Mouse (Mus musculus) C2C12 (cell line): Measurements from ENCODE around the gene Nlgn1. TPM values are rescaled to one million over a fixed set of nuclear protein-coding genes. Genes with fewer than 3 reads are reported as not detected.

Experiments used
- H3K27me3 ChIP-seq: one replicate; pipeline ENCODE4 v1.6.1; 2011; ENCODE audit not compliant: control insufficient read depth, insufficient read depth, insufficient read length
- H3K36me3 ChIP-seq: one replicate; pipeline ENCODE4 v1.6.1; 2011; ENCODE audit not compliant: control insufficient read depth, insufficient read depth
- H3K4me3 ChIP-seq: one replicate; pipeline ENCODE4 v1.5.1; 2011; ENCODE audit warnings: mild to moderate bottlenecking, control low read depth; ENCODE audit not compliant: poor library complexity, insufficient read depth, severe bottlenecking
- H3K79me2 ChIP-seq: one replicate; pipeline ENCODE4 v1.6.1; 2011; ENCODE audit not compliant: control insufficient read depth, insufficient read depth
- H3K79me3 ChIP-seq: one replicate; pipeline ENCODE4 v1.6.1; 2011; ENCODE audit warnings: low read depth, control low read depth
- H3ac ChIP-seq: one replicate; pipeline ENCODE3; 2011; ENCODE audit warnings: low read depth; ENCODE audit not compliant: control insufficient read depth, insufficient read length
- CEBPB ChIP-seq: IDR thresholded peaks from one replicate; pipeline ENCODE4 v1.6.1; 2011; ENCODE audit warnings: low read depth, mild to moderate bottlenecking, control low read depth, moderate library complexity
- CTCF ChIP-seq: IDR thresholded peaks from one replicate; pipeline ENCODE4 v1.5.1; 2011; ENCODE audit not compliant: control insufficient read depth, insufficient read depth, insufficient read length
- FOSL1 ChIP-seq: IDR thresholded peaks from one replicate; pipeline ENCODE4 v1.8.0; 2011; ENCODE audit warnings: mild to moderate bottlenecking, low read length; ENCODE audit not compliant: poor library complexity, insufficient read depth, severe bottlenecking
- MAX ChIP-seq: IDR thresholded peaks from one replicate; pipeline ENCODE4 v1.6.1; 2011; ENCODE audit warnings: mild to moderate bottlenecking, control low read depth
- MYOD1 ChIP-seq: IDR thresholded peaks from one replicate; pipeline ENCODE4 v1.6.1; 2011; ENCODE audit warnings: low read depth; ENCODE audit not compliant: control insufficient read depth, insufficient read length
- MYOG ChIP-seq: IDR thresholded peaks from one replicate; pipeline ENCODE4 v1.6.1; 2011; ENCODE audit not compliant: control insufficient read depth, insufficient read length; ENCODE audit errors: extremely low read depth
- USF1 ChIP-seq: IDR thresholded peaks from one replicate; pipeline ENCODE4 v1.6.1; 2011; ENCODE audit warnings: low read depth, mild to moderate bottlenecking, control low read depth, moderate library complexity
- polyA plus RNA-seq: library from polyadenylated mRNA; unstranded; fragments of >200 nt; fragmentation: generic; extraction: Trizol; gene quantifications from one replicate; pipeline ENCODE4 v1.2.1, GENCODE M21; 2012; ENCODE audit warnings: missing spikeins

The Nlgn1 gene
- polyA plus RNA-seq, 1 experiment = not detected

DNA sequence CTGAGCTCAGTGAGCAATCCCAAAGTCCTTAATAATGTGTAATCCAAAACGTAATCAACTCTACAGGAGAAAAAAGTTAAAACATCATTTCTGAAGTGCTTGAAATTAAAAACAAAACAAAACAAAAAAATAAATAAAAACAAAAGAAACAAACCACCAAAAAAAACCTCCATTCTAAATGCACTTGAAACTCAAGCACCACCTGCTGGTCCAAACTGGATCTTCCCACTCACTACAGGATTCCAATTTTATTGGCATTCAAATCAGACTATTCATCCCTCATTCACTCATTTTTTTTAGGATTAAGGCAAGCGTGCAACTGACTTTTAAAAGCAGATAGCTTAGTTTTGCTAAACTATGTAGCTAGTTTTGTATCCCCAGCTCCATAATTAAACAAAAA lies 329.9 kb downstream of the Nlgn1 start:
- no peaks in the 10 kb centered on the region for H3K79me3 ChIP-seq
- no peaks in the 10 kb centered on the region for H3K79me2 ChIP-seq
- TF ChIP-seq CEBPB (no peak), USF1 (no peak), MYOD1 (no peak), MAX (no peak), CTCF (no peak), MYOG (no peak), FOSL1 (no peak)
- H3K36me3 ChIP-seq = no peaks in the 10 kb centered on the region
- H3ac ChIP-seq = no peak overlapping the region
- H3K4me3 ChIP-seq = no peak overlapping the region
- no peaks in the 10 kb centered on the region for H3K27me3 ChIP-seq

DNA sequence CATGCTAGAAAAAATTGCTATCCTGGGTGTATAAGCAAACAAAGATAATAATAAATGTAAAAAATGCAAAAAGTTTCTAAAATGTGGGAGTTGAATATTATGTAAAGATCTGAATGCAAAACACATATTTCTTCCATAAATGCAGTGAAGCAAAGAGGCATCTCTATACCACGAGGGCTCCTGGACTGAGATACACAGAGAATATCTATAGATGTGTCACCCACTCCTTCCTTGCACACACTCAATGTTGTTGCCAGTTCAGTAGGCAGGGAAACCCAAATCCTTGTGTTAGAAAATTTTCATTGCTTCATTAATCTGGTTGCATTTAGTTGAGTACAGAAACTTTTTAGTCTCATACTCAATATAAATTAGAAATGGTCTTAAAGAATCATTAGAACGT lies 364.7 kb downstream of the Nlgn1 start:
- Histone ChIP-seq H3K79me3 (no peaks in the 10 kb centered on the region), H3K79me2 (no peaks in the 10 kb centered on the region), H3K4me3 (no peak overlapping the region), H3ac (no peak overlapping the region), H3K36me3 (no peaks in the 10 kb centered on the region), H3K27me3 (no peaks in the 10 kb centered on the region)
- no peak for TF ChIP-seq MAX
- TF ChIP-seq MYOG = no peak
- TF ChIP-seq CEBPB = no peak
- no peak for TF ChIP-seq USF1
- no peak for TF ChIP-seq MYOD1
- no peak for TF ChIP-seq CTCF
- no peak for TF ChIP-seq FOSL1

GRCm38 (mm10) chr3:25964237-25964636 lies 368.0 kb downstream of the Nlgn1 start:
- H3K36me3 ChIP-seq = no peaks in the 10 kb centered on the region
- no peaks in the 10 kb centered on the region for H3K79me2 ChIP-seq
- H3K4me3 ChIP-seq = no peak overlapping the region
- H3K27me3 ChIP-seq = no peaks in the 10 kb centered on the region
- H3K79me3 ChIP-seq = no peaks in the 10 kb centered on the region
- no peak overlapping the region for H3ac ChIP-seq
- TF ChIP-seq USF1 (no peak), CTCF (no peak), FOSL1 (no peak), MYOG (no peak), MYOD1 (no peak), CEBPB (no peak), MAX (no peak)

- Histone ChIP-seq H3K27me3 (no peaks in the 10 kb centered on the region), H3ac (no peak overlapping the region), H3K79me3 (no peaks in the 10 kb centered on the region), H3K79me2 (no peaks in the 10 kb centered on the region), H3K36me3 (no peaks in the 10 kb centered on the region), H3K4me3 (no peak overlapping the region)
- no peak for TF ChIP-seq CTCF
- TF ChIP-seq USF1 = no peak
- no peak for TF ChIP-seq FOSL1
Measured at GRCm38 (mm10) chr3:25963568-25963967, 368.7 kb downstream of the Nlgn1 start.

- Histone ChIP-seq H3K79me3 (no peaks in the 10 kb centered on the region), H3K79me2 (no peaks in the 10 kb centered on the region), H3K36me3 (no peaks in the 10 kb centered on the region), H3K27me3 (no peaks in the 10 kb centered on the region), H3ac (no peak overlapping the region), H3K4me3 (no peak overlapping the region)
- no peak for TF ChIP-seq MAX
- TF ChIP-seq USF1 = no peak
- TF ChIP-seq FOSL1 = no peak
- no peak for TF ChIP-seq MYOD1
- no peak for TF ChIP-seq MYOG
- no peak for TF ChIP-seq CEBPB
- no peak for TF ChIP-seq CTCF
Measured at GRCm38 (mm10) chr3:25916535-25916934, 415.7 kb downstream of the Nlgn1 start.

- no peaks in the 10 kb centered on the region for H3K79me2 ChIP-seq
- no peaks in the 10 kb centered on the region for H3K79me3 ChIP-seq
- H3ac ChIP-seq = no peak overlapping the region
- H3K36me3 ChIP-seq = no peaks in the 10 kb centered on the region
- H3K4me3 ChIP-seq = no peak overlapping the region
- H3K27me3 ChIP-seq = no peaks in the 10 kb centered on the region
- TF ChIP-seq MAX = no peak
- no peak for TF ChIP-seq CEBPB
- TF ChIP-seq USF1 = no peak
- no peak for TF ChIP-seq CTCF
- TF ChIP-seq FOSL1 = no peak
- TF ChIP-seq MYOD1 = no peak
- TF ChIP-seq MYOG = no peak
Measured at GRCm38 (mm10) chr3:25914365-25915065, 417.7 kb downstream of the Nlgn1 start.
